Mouse (Mus musculus): ENCODE data around the gene Pdxdc1. TPM values are rescaled to one million over a fixed set of nuclear protein-coding genes. Genes with fewer than 3 reads are reported as not detected.

The Pdxdc1 gene
- total RNA-seq (2012; rRNA removed): 36.0 and 37.4 TPM in 2 replicates
- 10 to 100 TPM in 1 of 2 experiments, not detected in 1; 64.2 TPM for polyA plus RNA-seq (2012; ENCODE audit: insufficient read depth in 1 of 2, insufficient read length in 2 of 2, low read depth in 1 of 2, low replicate concordance in 2 of 2, missing spikeins in 1 of 2)

- peak within 1 kb of the TSS; percentile 77 for H3K9ac ChIP-seq (ENCODE audit: control insufficient read depth, low read depth, low read length, poor library complexity, severe bottlenecking)
- H3K4me1 ChIP-seq (ENCODE audit: control insufficient read depth in 1 of 2, insufficient read depth in 2 of 2, low read length in 2 of 2): peaks cover 14 to 16% of the 10 kb centered on the region in 2 experiments
- peaks cover 25% of the 10 kb centered on the region for H3K79me2 ChIP-seq (ENCODE audit: control insufficient read depth, insufficient read depth, low read length, poor library complexity)
- peak; percentile 93 for TF ChIP-seq NRF1 (IDR thresholded peaks at IDR 0.05; ENCODE audit: insufficient read depth, low read depth, low read length, poor library complexity, severe bottlenecking)
- no peak for TF ChIP-seq ZC3H11A (IDR thresholded peaks at IDR 0.05; ENCODE audit: low read depth, low read length)
- no peak for TF ChIP-seq TAL1 (IDR thresholded peaks at IDR 0.05; ENCODE audit: low read length)
- TF ChIP-seq GABPA (IDR thresholded peaks at IDR 0.05; ENCODE audit: low read depth, low read length): no peak
- 0 out of 2 replicates have a peak, but pooled peaks have one; percentile 13 for TF ChIP-seq TCF12 (IDR thresholded peaks at IDR 0.05; ENCODE audit: low read depth, low read length)
- no peak for TF ChIP-seq ZNF384 (IDR thresholded peaks at IDR 0.05; ENCODE audit: low read depth, low read length)
- no peak for TF ChIP-seq CTCF (IDR thresholded peaks at IDR 0.05 in 2 of 3, conservative IDR thresholded peaks at IDR 0.05 in 1 of 3; ENCODE audit: control insufficient read depth in 1 of 3, insufficient read depth in 1 of 3, low read depth in 2 of 3, low read length in 3 of 3, poor library complexity in 1 of 3, severe bottlenecking in 1 of 3)
- TF ChIP-seq KAT2A (conservative IDR thresholded peaks at IDR 0.05; ENCODE audit: low read depth, low read length): no peak; the same call in 1 of the 2 replicates
- TF ChIP-seq GATA1 (IDR thresholded peaks at IDR 0.05; ENCODE audit: low read depth, low read length): no peak
- peak; percentile 73 for TF ChIP-seq ELF1 (IDR thresholded peaks at IDR 0.05; ENCODE audit: low read depth, low read length)
- no peak for TF ChIP-seq CHD2 (IDR thresholded peaks at IDR 0.05; ENCODE audit: low read length)
- TF ChIP-seq MYC (IDR thresholded peaks at IDR 0.05; ENCODE audit: low read depth, low read length): no peak
- TF ChIP-seq TBP (IDR thresholded peaks at IDR 0.05; ENCODE audit: low read depth, low read length): no peak
- no peak for TF ChIP-seq MXI1 (IDR thresholded peaks at IDR 0.05; ENCODE audit: low read depth, low read length)
- TF ChIP-seq USF1 (IDR thresholded peaks at IDR 0.05; ENCODE audit: low read depth, low read length): no peak
- TF ChIP-seq POLR2AphosphoS5 (IDR thresholded peaks at IDR 0.05; ENCODE audit: borderline replicate concordance, low read depth, low read length): no peak
- TF ChIP-seq CHD1 (IDR thresholded peaks at IDR 0.05; ENCODE audit: low read depth, low read length): 0 out of 2 replicates have a peak, but pooled peaks have one; percentile 19
- TF ChIP-seq MAX (IDR thresholded peaks at IDR 0.05; ENCODE audit: low read length): peak; percentile 85
- peak; percentile 83 for TF ChIP-seq HCFC1 (IDR thresholded peaks at IDR 0.05; ENCODE audit: low read depth, low read length)
- peak; percentile 62 for TF ChIP-seq ZMIZ1 (IDR thresholded peaks at IDR 0.05; ENCODE audit: low read depth, low read length)
- TF ChIP-seq MYB (IDR thresholded peaks at IDR 0.05; ENCODE audit: low read depth, low read length): no peak
- TF ChIP-seq MAZ (IDR thresholded peaks at IDR 0.05; ENCODE audit: low read depth, low read length): peak; percentile 68
- no peak for TF ChIP-seq MAFK (IDR thresholded peaks at IDR 0.05; ENCODE audit: borderline replicate concordance, low read depth, low read length)
- TF ChIP-seq EP300 (IDR thresholded peaks at IDR 0.05; ENCODE audit: low read depth in 1 of 2, low read length in 2 of 2): no peak
- no peak for TF ChIP-seq BHLHE40 (IDR thresholded peaks at IDR 0.05; ENCODE audit: borderline replicate concordance, low read depth, low read length)
- peak in 1 of 2 experiments; percentile 80; a peak in 3 of 4 replicates for TF ChIP-seq POLR2A (IDR thresholded peaks at IDR 0.05; ENCODE audit: control insufficient read depth in 1 of 2, insufficient read depth in 1 of 2, low read depth in 1 of 2, low read length in 2 of 2, poor library complexity in 1 of 2)
- peak; percentile 86 for TF ChIP-seq SIN3A (IDR thresholded peaks at IDR 0.05; ENCODE audit: low read length)
- TF ChIP-seq UBTF (IDR thresholded peaks at IDR 0.05; ENCODE audit: borderline replicate concordance, insufficient read depth, low read depth, low read length): no peak
- TF ChIP-seq NELFE (IDR thresholded peaks at IDR 0.05; ENCODE audit: low read depth, low read length): peak; percentile 56
- no peak for TF ChIP-seq MEF2A (IDR thresholded peaks at IDR 0.05; ENCODE audit: extremely low read depth, insufficient replicate concordance, low read depth, low read length, poor library complexity, severe bottlenecking)
- no peak for TF ChIP-seq E2F4 (IDR thresholded peaks at IDR 0.05; ENCODE audit: borderline replicate concordance, low read depth, low read length)
- TF ChIP-seq POLR2AphosphoS2 (IDR thresholded peaks at IDR 0.05; ENCODE audit: low read length): 0 out of 2 replicates have a peak, but pooled peaks have one; percentile 29
- TF ChIP-seq ZKSCAN1 (IDR thresholded peaks at IDR 0.05; ENCODE audit: low read depth, low read length): no peak
- H3K9me3 ChIP-seq (replicated peaks; ENCODE audit: insufficient read depth, low read length): no peaks in the 10 kb centered on the region
- H3K27me3 ChIP-seq (ENCODE audit: control insufficient read depth in 1 of 2, insufficient read depth in 2 of 2, low read length in 2 of 2): no peaks in the 10 kb centered on the region
- H3K27ac ChIP-seq (ENCODE audit: control insufficient read depth, low read depth, low read length): peak within 1 kb of the TSS; percentile 83
- peak; percentile 97 for DNase-seq (ENCODE audit: low read depth, low spot score)
- H3K4me3 ChIP-seq (ENCODE audit: control insufficient read depth in 1 of 2, insufficient read depth in 1 of 2, low read depth in 2 of 2, low read length in 2 of 2): peak within 1 kb of the TSS; percentile 74 to 86
- peaks cover 0 to 30% of the 10 kb centered on the region in 2 experiments; a peak in 2 of 4 replicates for H3K36me3 ChIP-seq (ENCODE audit: control insufficient read depth in 1 of 2, insufficient read depth in 2 of 2, low read length in 2 of 2)
These were observed at the start of gene Pdxdc1, which contains the start of gene Mpv17l for GRCm38 (mm10) chr16:13902888-13903483. TSS of gene Pdxdc1 (minus strand) at chr16:13903131. TSS of gene Mpv17l (plus strand) at chr16:13903161.

Measured in MEL (cell line).